Mouse (Mus musculus): ENCODE measurements around the gene Mpped2.

DNA sequence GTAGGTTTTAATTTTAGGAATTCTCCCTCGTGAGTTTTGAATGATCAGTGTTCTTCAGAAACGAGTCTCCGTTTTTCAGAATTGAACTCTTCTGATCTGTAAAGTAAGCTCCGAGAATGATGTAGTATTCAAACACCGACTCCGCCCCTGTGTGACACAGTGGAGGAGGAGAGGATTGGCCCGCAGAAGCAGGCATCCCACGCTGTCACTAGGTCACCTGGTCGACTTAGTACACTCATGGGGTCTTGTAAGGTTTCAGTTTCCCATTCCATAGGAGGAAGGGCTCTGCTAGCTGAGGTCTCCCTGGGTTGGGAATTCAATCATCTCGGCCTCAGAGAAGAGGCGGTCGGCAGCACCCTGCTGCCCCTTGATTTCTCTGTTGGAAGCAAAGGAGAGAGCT is 76.2 kb downstream of the Mpped2 start:
- TF ChIP-seq CTCF (IDR thresholded peaks at IDR 0.05; ENCODE audit: low read depth) (no peak), EP300 (IDR thresholded peaks at IDR 0.05; ENCODE audit: low read depth) (no peak)

Data from liver, postnatal 0 days (tissue).